Mouse (Mus musculus): ENCODE results near the gene Tmem86a. TPM values are rescaled to one million over a fixed set of nuclear protein-coding genes. Genes with fewer than 3 reads are reported as not detected.

Tmem86a gene
- total and polyA plus RNA-seq, 3 experiments = 0.30 to 2.0 (median 0.82) TPM

GRCm38 (mm10) chr7:47031371-47031770, 19.0 kb upstream of the Tmem86a start:
- H3K4me2 ChIP-seq (ENCODE audit: insufficient read depth, low read depth, poor library complexity, severe bottlenecking) = no peak overlapping the region
- no peak for DNase-seq (ENCODE audit: extremely low read depth)
- H3K36me3 ChIP-seq (replicated peaks in 1 of 2; ENCODE audit: control insufficient read depth in 1 of 2, insufficient read depth in 1 of 2, low read length in 1 of 2) = no peaks in the 10 kb centered on the region
- dilution Hi-C loops (cut with MboI; ENCODE audit: extremely low pct_ligation_motif_present, extremely low pct_unique_long_range_greater_than_20kb, low sequenced_read_pairs) = no loop called here
- H3K79me2 ChIP-seq (replicated peaks; ENCODE audit: control insufficient read depth, extremely low read depth, insufficient read depth, poor library complexity, severe bottlenecking) = no peaks in the 10 kb centered on the region
- in situ Hi-C loops (cut with MboI; ENCODE audit: low pct_ligation_motif_present, low pct_unique_long_range_greater_than_20kb, low sequenced_read_pairs) = no loop called here
- no peak overlapping the region for H3K27ac ChIP-seq (ENCODE audit: insufficient read depth, low read depth)
- no peak overlapping the region for H3K9ac ChIP-seq (ENCODE audit: insufficient read depth, low read depth)
- no peaks in the 10 kb centered on the region for H3K27me3 ChIP-seq (replicated peaks)
- peaks cover 0 to 10% of the 10 kb centered on the region in 2 experiments; a peak in 2 of 4 replicates for H3K4me1 ChIP-seq (ENCODE audit: control insufficient read depth in 1 of 2, insufficient read depth in 2 of 2)
- no peak for TF ChIP-seq TCF12 (IDR thresholded peaks at IDR 0.05; ENCODE audit: low read depth, low read length)
- TF ChIP-seq ELF1 (IDR thresholded peaks at IDR 0.05; ENCODE audit: low read depth, low read length) = no peak
- TF ChIP-seq KAT2A (IDR thresholded peaks at IDR 0.05; ENCODE audit: insufficient replicate concordance, low read length) = no peak
- TF ChIP-seq GABPA (IDR thresholded peaks at IDR 0.05; ENCODE audit: insufficient replicate concordance, low read depth, low read length) = no peak
- no peak for TF ChIP-seq HCFC1 (IDR thresholded peaks at IDR 0.05; ENCODE audit: low read depth, low read length)
- TF ChIP-seq E2F4 (IDR thresholded peaks at IDR 0.05; ENCODE audit: insufficient replicate concordance, low read depth, low read length) = no peak
- no peak for TF ChIP-seq ZC3H11A (IDR thresholded peaks at IDR 0.05; ENCODE audit: low read depth, low read length)
- TF ChIP-seq CHD2 (IDR thresholded peaks at IDR 0.05; ENCODE audit: low read length) = no peak
- TF ChIP-seq ZKSCAN1 (IDR thresholded peaks at IDR 0.05; ENCODE audit: borderline replicate concordance, low read depth, low read length) = no peak
- no peak for TF ChIP-seq MYC (IDR thresholded peaks at IDR 0.05; ENCODE audit: low read depth, low read length)
- TF ChIP-seq ETS1 (conservative IDR thresholded peaks at IDR 0.05; ENCODE audit: low read depth, low read length) = no peak
- no peaks in the 10 kb centered on the region for H3K9me3 ChIP-seq (replicated peaks; ENCODE audit: low read length)
- H3K4me3 ChIP-seq (replicated peaks in 1 of 3; ENCODE audit: low read depth in 2 of 3, low read length in 2 of 3, poor library complexity in 1 of 3) = no peak overlapping the region

GRCm38 (mm10) chr7:47034785-47035384, 15.5 kb upstream of the Tmem86a start:
- H3K27me3 ChIP-seq (replicated peaks) = peaks cover 2% of the 10 kb centered on the region
- no peaks in the 10 kb centered on the region for H3K4me1 ChIP-seq (ENCODE audit: control insufficient read depth in 1 of 2, insufficient read depth in 2 of 2)
- no peaks in the 10 kb centered on the region for H3K9me3 ChIP-seq (replicated peaks; ENCODE audit: low read length)
- in situ Hi-C loops (cut with MboI; ENCODE audit: low pct_ligation_motif_present, low pct_unique_long_range_greater_than_20kb, low sequenced_read_pairs) = no loop called here
- no peak overlapping the region for H3K9ac ChIP-seq (ENCODE audit: insufficient read depth, low read depth)
- TF ChIP-seq BHLHE40 (IDR thresholded peaks at IDR 0.05; ENCODE audit: low read depth, low read length) (no peak), USF2 (conservative IDR thresholded peaks at IDR 0.05; ENCODE audit: low read depth, low read length) (no peak), CTCF (conservative IDR thresholded peaks at IDR 0.05 in 1 of 2, IDR thresholded peaks at IDR 0.05 in 1 of 2; ENCODE audit: low read depth in 2 of 2, low read length in 2 of 2) (no peak), HCFC1 (IDR thresholded peaks at IDR 0.05; ENCODE audit: low read depth, low read length) (no peak), KAT2A (IDR thresholded peaks at IDR 0.05; ENCODE audit: insufficient replicate concordance, low read length) (no peak), MAZ (IDR thresholded peaks at IDR 0.05; ENCODE audit: low read depth, low read length) (no peak), SMC3 (IDR thresholded peaks at IDR 0.05; ENCODE audit: low read depth, low read length) (no peak), E2F4 (IDR thresholded peaks at IDR 0.05; ENCODE audit: insufficient replicate concordance, low read depth, low read length) (no peak), RCOR1 (conservative IDR thresholded peaks at IDR 0.05; ENCODE audit: low read depth, low read length) (no peak), IRF4 (IDR thresholded peaks at IDR 0.05; ENCODE audit: low read depth, low read length) (no peak), CHD1 (IDR thresholded peaks at IDR 0.05; ENCODE audit: low read depth, low read length) (no peak), PAX5 (IDR thresholded peaks at IDR 0.05; ENCODE audit: low read length) (no peak), USF1 (IDR thresholded peaks at IDR 0.05; ENCODE audit: low read depth, low read length) (no peak), MYC (IDR thresholded peaks at IDR 0.05; ENCODE audit: low read depth, low read length) (no peak), ETS1 (conservative IDR thresholded peaks at IDR 0.05; ENCODE audit: low read depth, low read length) (no peak), ZKSCAN1 (IDR thresholded peaks at IDR 0.05; ENCODE audit: borderline replicate concordance, low read depth, low read length) (no peak), RAD21 (IDR thresholded peaks at IDR 0.05; ENCODE audit: low read depth, low read length) (no peak), POLR2A (IDR thresholded peaks at IDR 0.05; ENCODE audit: low read depth, low read length) (no peak), MEF2A (IDR thresholded peaks at IDR 0.05; ENCODE audit: borderline replicate concordance, low read depth, low read length) (no peak)
- H3K79me2 ChIP-seq (replicated peaks; ENCODE audit: control insufficient read depth, extremely low read depth, insufficient read depth, poor library complexity, severe bottlenecking) = no peaks in the 10 kb centered on the region
- H3K36me3 ChIP-seq (replicated peaks in 1 of 2; ENCODE audit: control insufficient read depth in 1 of 2, insufficient read depth in 1 of 2, low read length in 1 of 2) = no peaks in the 10 kb centered on the region
- dilution Hi-C loops (cut with MboI; ENCODE audit: extremely low pct_ligation_motif_present, extremely low pct_unique_long_range_greater_than_20kb, low sequenced_read_pairs) = no loop called here
- no peak overlapping the region for H3K4me3 ChIP-seq (replicated peaks in 1 of 3; ENCODE audit: low read depth in 2 of 3, low read length in 2 of 3, poor library complexity in 1 of 3)
- DNase-seq (ENCODE audit: extremely low read depth) = no peak
- H3K27ac ChIP-seq (ENCODE audit: insufficient read depth, low read depth) = no peak overlapping the region
- H3K4me2 ChIP-seq (ENCODE audit: insufficient read depth, low read depth, poor library complexity, severe bottlenecking) = no peak overlapping the region

Measured in CH12.LX (cell line).